Comparison of ENCODE assay signal across 27 mouse cellular contexts in genomic region chr4:117476355-117476754, GRCm38 (mm10). TPM values are rescaled to one million over a fixed set of nuclear protein-coding genes. Genes with fewer than 3 reads are reported as not detected.
DNase-seq lines count a peak whose midpoint lies in the region; ATAC-seq and TF ChIP-seq lines count a peak whose summit lies in the region.
"Had no signal": no experiment of that assay in that cellular context is flagged by ENCODE, and none has a peak within 500 bp of the region (broad histone marks: within the 10 kb centered on the region; RNA-seq: fewer than 3 reads in every experiment).

No protein-coding gene starts in this region.

- H3K4me1 ChIP-seq in bone marrow, adult 2 months (ENCODE audit: control insufficient read depth, insufficient read depth, low read length) = peaks cover 21% of the 10 kb centered on the region
- peaks cover 76 to 86% of the 10 kb centered on the region in 2 experiments for H3K4me1 ChIP-seq in liver, embryonic 14.5 days (replicated peaks; ENCODE audit: control insufficient read depth in 2 of 2, insufficient read depth in 2 of 2, low read length in 1 of 2)

- no peak for TF ChIP-seq POLR2A in bone marrow, adult 2 months (IDR thresholded peaks at IDR 0.05; ENCODE audit: borderline replicate concordance, control insufficient read depth, low read depth, low read length)

- peak overlapping the region; percentile 63 for H3K4me2 ChIP-seq in liver, embryonic 14.5 days (ENCODE audit: low read depth)
- H3K4me2 ChIP-seq: embryonic facial prominence, embryonic 13.5 days; forebrain, embryonic 13.5 days; heart, embryonic 13.5 days; hindbrain, embryonic 15.5 days; midbrain, embryonic 13.5 days; neural tube, embryonic 15.5 days had no signal

- TF ChIP-seq EP300 in liver, embryonic 14.5 days (IDR thresholded peaks at IDR 0.05; ENCODE audit: low read depth) = peak; percentile 77

- no peak overlapping the region for H3K9ac ChIP-seq in liver, embryonic 14.5 days (replicated peaks)
- H3K9ac ChIP-seq: embryonic facial prominence, embryonic 13.5 days; forebrain, embryonic 13.5 days; heart, embryonic 13.5 days; hindbrain, embryonic 15.5 days; midbrain, embryonic 13.5 days; neural tube, embryonic 15.5 days had no signal

- 0 out of 2 replicates have a peak overlapping the region, but pooled peaks have one; percentile 12 for H3K27ac ChIP-seq in bone marrow, adult 2 months (ENCODE audit: control insufficient read depth, insufficient read depth, low read depth, low read length, poor library complexity)
- H3K27ac ChIP-seq in liver, embryonic 14.5 days = peak overlapping the region; percentile 72
- H3K27ac ChIP-seq: embryonic facial prominence, embryonic 13.5 days; forebrain, embryonic 13.5 days; heart, embryonic 13.5 days; hindbrain, embryonic 10.5 days; hindbrain, embryonic 15.5 days; midbrain, embryonic 13.5 days; neural tube, embryonic 15.5 days had no signal

- H3K36me3 ChIP-seq in liver, embryonic 14.5 days (replicated peaks; ENCODE audit: control insufficient read depth, insufficient read depth, low read depth) = no peaks in the 10 kb centered on the region
- H3K36me3 ChIP-seq: embryonic facial prominence, embryonic 13.5 days; G1E; heart, embryonic 13.5 days; hindbrain, embryonic 15.5 days; midbrain, embryonic 13.5 days; neural tube, embryonic 15.5 days had no signal

- H3K9me3 ChIP-seq in liver, embryonic 14.5 days (ENCODE audit: control insufficient read depth, low read length) = no peaks in the 10 kb centered on the region
- H3K9me3 ChIP-seq: embryonic facial prominence, embryonic 13.5 days; forebrain, embryonic 13.5 days; G1E; heart, embryonic 13.5 days; hindbrain, embryonic 10.5 days; hindbrain, embryonic 15.5 days; megakaryocyte, embryonic 14.5 days; midbrain, embryonic 13.5 days; neural tube, embryonic 15.5 days had no signal

- intact Hi-C loops in gastrocnemius, postnatal 36 days (cut with DNase I) = no loop called here

- peak; percentile 54 to 67 (median 60) for DNase-seq in liver, embryonic 14.5 days (ENCODE audit: low read depth in 3 of 3, low spot score in 3 of 3)
- DNase-seq in gastrocnemius, postnatal 36 days = no peak
- no peak for DNase-seq in adrenal gland, postnatal 4 days (ENCODE audit: low spot score in 2 of 2)
- DNase-seq in thymus, postnatal 0 days (ENCODE audit: low spot score) = no peak
- DNase-seq: adrenal gland, postnatal 36 days; cerebellum, adult 18-20 months; cerebellum, postnatal 10 days; heart, postnatal 10 days; kidney, adult 11 months; kidney, postnatal 14 days; lung, postnatal 36 days; retina, postnatal 1 day; right cerebral cortex, postnatal 14 days; thymus, postnatal 14 days had no signal

- H3K4me3 ChIP-seq in bone marrow, adult 2 months (replicated peaks; ENCODE audit: control insufficient read depth, low read depth, low read length) = no peak overlapping the region
- no peak overlapping the region for H3K4me3 ChIP-seq in liver, embryonic 14.5 days (ENCODE audit: insufficient read depth in 1 of 2, low read depth in 2 of 2, low read length in 2 of 2)
- H3K4me3 ChIP-seq: embryonic facial prominence, embryonic 13.5 days; forebrain, embryonic 13.5 days; heart, embryonic 13.5 days; hindbrain, embryonic 10.5 days; hindbrain, embryonic 15.5 days; megakaryocyte, embryonic 14.5 days; midbrain, embryonic 13.5 days; neural tube, embryonic 15.5 days had no signal

- H3K27me3 ChIP-seq in liver, embryonic 14.5 days (ENCODE audit: control insufficient read depth, insufficient read depth, low read length) = no peaks in the 10 kb centered on the region

- peak; percentile 41; the same call in 1 of the 2 replicates for ATAC-seq in erythroid progenitor cell, adult 5-6 weeks (replicated peaks; ENCODE audit: low FRiP score, poor library complexity, severe bottlenecking)
- peak; percentile 74 for ATAC-seq in liver, embryonic 14.5 days (ENCODE audit: insufficient read depth)
- ATAC-seq in megakaryocyte-erythroid progenitor cell, adult 5-6 weeks (replicated peaks; ENCODE audit: low FRiP score, low TSS enrichment, poor library complexity, severe bottlenecking) = peak; percentile 41; the same call in 1 of the 2 replicates
- ATAC-seq: forebrain, embryonic 13.5 days; inflammation-experienced regulatory T-cells, adult 6 months; midbrain, embryonic 13.5 days had no signal

- TF ChIP-seq CTCF in bone marrow, adult 2 months (IDR thresholded peaks at IDR 0.05; ENCODE audit: control insufficient read depth, insufficient read depth, low read length) = no peak
- no peak for TF ChIP-seq CTCF in liver, embryonic 14.5 days (IDR thresholded peaks at IDR 0.05; ENCODE audit: low read depth)

RNA-seq across cellular contexts. Expression of gene Rnf220, which starts 20.5 kb away (rescaled TPM):
- polyA plus RNA-seq in bone marrow, adult 2 months (2011; ENCODE audit: insufficient read depth, insufficient read length, low replicate concordance, missing spikeins) = 44.5 and 49.6 TPM in 2 replicates
- 20.9 and 22.6 TPM in 2 replicates for total RNA-seq in erythroid progenitor cell, adult 5-6 weeks (2015; ENCODE audit: low replicate concordance)
- 10.1 and 21.9 TPM in 2 replicates for total RNA-seq in erythroid progenitor cell, adult 5-6 weeks (2017; ENCODE audit: low replicate concordance)
- 29.0 and 29.1 TPM in 2 replicates for polyA plus RNA-seq in liver, embryonic 14.5 days (2012; rRNA removed)
- polyA plus RNA-seq in liver, embryonic 14.5 days (2014; fragmentation: Nextera tagmentation; extraction: Ambion mirVana) = 17.9 and 23.2 TPM in 2 replicates
- total RNA-seq in megakaryocyte-erythroid progenitor cell, adult 5-6 weeks (2014; fragmentation: Nextera tagmentation) = 107 and 145 TPM in 2 replicates
- total RNA-seq in megakaryocyte-erythroid progenitor cell, adult 5-6 weeks (2017) = 73.2 and 84.1 TPM in 2 replicates
- 10 to 100 TPM; 43.5 to 46.1 TPM for total RNA-seq in gastrocnemius, postnatal 36 days (2021)
- total RNA-seq in adrenal gland, postnatal 4 days (2021) = 100 to 1,000 TPM; 107 to 110 TPM
- polyA plus RNA-seq in thymus, postnatal 0 days (2015; fragmentation: Nextera tagmentation; extraction: Ambion mirVana) = 69.2 and 74.0 TPM in 2 replicates

Comparison
In these comparisons a context has a peak if more than half of its experiments do, and no peak if none do; other contexts are left out.
1. DNase-seq: peak in liver, embryonic 14.5 days (3 of 3); none in gastrocnemius, postnatal 36 days (0 of 2), adrenal gland, postnatal 4 days (0 of 2) and thymus, postnatal 0 days (single experiment).
2. Peak in every context shown above with its lines, with median percentiles within 50 percentile points of each other: ATAC-seq.